Mouse (Mus musculus) fibroblast of lung, adult 2 months (primary cell): Measurements from ENCODE around the gene B3gnt7.

Experiments
- DNase-seq: peaks from one replicate; pipeline ENCODE4 v3.0.0-alpha.2; 2011; ENCODE audit warnings: low read depth

B3gnt7 gene

DNA sequence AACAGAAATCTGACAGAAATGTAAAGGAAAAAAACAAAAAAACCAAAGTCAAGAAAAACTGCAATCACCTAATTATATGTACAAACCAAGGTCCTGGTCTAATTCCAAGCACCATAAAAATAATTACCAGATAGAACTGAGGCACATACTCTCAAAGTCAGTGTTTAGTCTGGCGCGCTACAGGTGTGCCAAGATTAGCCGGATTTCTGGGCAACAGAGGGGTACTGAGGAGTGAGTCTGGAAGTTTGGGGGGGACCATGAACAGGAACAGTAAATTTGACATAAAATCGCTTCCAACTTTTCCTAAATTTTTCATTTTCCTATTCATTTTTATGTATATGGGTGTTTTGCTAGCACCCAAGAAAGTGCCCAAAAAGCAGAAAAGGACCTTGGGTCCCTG, 43.3 kb downstream of the B3gnt7 start:
- DNase-seq = no peak

DNA sequence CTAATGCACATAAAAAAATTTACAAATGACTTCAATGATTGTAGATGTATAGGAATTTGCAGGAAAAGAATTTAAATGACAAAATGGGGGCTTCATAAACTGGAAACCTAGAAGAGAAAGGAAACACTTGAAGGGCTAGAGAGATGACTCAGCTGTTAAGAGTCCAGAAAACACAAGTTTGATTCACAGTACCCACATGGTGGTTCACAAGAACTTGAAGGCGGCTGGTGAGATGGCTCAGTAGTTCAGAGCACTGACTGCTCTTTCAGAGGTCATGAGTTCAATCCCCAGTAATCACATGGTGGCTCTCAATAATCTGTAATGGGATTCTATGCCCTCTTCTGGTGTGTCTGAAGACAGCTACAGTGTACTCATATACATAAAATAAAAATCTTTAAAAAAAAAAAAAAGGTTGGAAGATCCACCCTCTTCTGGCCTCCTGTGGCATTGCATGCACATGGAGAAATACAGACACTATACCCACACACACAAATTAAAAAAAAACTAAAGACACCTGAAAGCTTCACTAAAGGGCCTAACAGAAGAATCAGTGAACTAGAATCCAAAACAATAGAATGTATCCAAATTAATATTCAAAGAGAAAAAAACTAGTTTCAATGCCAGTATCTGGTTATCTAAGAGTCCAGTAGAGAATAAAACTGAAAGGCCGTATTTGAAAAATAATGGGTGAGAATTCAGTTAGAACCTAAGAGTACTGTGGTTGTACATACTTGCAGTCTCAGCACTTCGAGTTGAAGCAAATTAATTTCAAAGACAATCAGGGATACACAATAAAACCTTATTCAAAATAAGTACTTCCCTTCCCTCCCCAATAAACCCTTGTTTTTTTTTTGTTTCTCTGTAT, 44.5 kb downstream of the B3gnt7 start:
- DNase-seq = no peak

DNA sequence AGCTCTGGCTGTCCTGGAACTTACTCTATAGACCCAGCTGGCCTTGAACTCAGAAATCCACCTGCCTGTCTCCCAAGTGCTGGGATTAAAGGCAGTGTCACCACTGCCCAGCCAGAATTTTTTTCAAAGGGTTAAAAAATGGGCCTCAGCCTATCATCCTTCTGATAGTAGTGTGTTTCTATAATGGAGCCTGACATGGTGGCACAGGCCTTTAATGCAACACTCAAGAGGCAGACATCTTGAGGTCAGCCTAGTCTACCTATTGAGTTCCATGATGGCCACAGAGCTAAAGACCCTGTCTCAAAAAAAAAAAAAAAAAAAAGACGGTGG, 45.0 kb downstream of the B3gnt7 start:
- DNase-seq = no peak

DNA sequence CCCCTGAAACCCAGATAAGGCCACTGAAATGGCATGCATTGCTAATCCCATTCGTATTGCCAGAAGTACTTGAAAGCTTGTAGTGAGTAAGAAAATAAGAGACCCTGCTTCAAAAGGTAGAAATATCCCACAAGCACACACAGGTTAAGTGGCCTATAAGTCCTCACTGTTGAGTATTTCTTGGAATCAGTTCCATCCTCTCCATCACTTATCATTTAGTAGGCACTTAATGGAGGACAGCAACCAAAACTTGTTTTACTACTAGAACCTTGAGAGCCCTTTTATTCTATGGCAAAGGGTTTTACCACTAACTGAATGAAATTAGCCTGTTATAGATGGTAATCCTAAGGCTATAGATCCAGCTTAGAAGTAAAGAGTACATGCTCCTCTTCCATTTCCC, 45.5 kb downstream of the B3gnt7 start:
- DNase-seq = no peak

DNA sequence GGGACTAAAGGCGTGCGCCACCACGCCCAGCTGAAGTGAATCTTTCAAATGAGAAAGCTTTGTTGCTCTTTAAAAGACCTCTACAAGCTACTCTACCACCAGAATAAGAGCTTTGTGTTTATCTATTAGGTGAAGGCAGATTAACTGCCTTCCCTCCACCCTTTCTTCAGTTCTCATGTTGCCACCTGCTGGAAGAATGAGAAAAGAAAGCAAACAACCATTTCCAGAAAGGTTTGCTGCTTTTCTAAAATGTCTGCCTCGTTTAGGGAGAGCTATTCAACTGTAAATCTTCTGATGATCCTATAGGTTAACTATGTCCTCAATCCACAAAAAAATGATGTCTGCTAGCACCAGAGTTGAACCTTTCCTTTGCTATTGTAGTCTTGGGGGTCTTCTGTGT, 46.2 kb downstream of the B3gnt7 start:
- no peak for DNase-seq

GRCm38 (mm10) chr1:86349201-86349600, 46.6 kb downstream of the B3gnt7 start:
- DNase-seq = no peak

GRCm38 (mm10) chr1:86349696-86350095, 47.1 kb downstream of the B3gnt7 start:
- DNase-seq = no peak

DNA sequence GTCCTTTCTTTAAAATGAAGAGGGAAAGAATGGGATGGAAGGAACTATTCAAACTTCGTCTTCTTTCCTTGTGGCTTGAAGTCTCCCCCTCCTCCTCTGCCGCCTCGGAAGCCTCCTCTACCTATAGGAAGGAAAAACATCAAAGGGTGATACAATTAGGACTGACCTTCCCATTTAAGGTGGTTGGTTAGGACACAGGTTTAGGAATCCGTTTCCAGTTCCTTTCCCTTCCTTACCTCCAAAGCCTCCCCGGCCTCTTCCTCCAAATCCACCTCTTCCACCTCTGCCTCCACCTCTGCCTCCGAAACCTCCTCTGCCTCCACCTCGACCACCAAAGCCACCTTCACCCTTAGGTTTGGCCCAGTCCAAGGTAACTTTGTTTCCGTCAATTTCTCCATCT, 47.9 kb downstream of the B3gnt7 start:
- DNase-seq = no peak

GRCm38 (mm10) chr1:86354186-86354585, 51.6 kb downstream of the B3gnt7 start:
- DNase-seq = no peak
